Mouse (Mus musculus) limb, embryonic 14.5 days (tissue): ENCODE results near the gene Fam160a1. TPM values are rescaled to one million over a fixed set of nuclear protein-coding genes. Genes with fewer than 3 reads are reported as not detected.

Source experiments
- ATAC-seq: fragments of 200-750 bp; cut with Nextera tagmentation; 2 replicates; pipeline ENCODE4 v1.8.0; 2017; ENCODE audit warnings: low read depth, moderate number of reproducible peaks, moderate TSS enrichment; ENCODE audit not compliant: low FRiP score
- DNase-seq: peaks from one replicate; pipeline ENCODE4 v3.0.0-alpha.2; 2015; ENCODE audit warnings: low spot score
- H3K27ac ChIP-seq: fragments of 300-500 bp; sonication (generic); replicated peaks from 2 replicates; pipeline ENCODE4 v1.5.1; 2014; ENCODE audit warnings: low read depth, mild to moderate bottlenecking, low read length, moderate library complexity, mixed read lengths
- H3K27me3 ChIP-seq: fragments of 300-500 bp; sonication (generic); 2 replicates; pipeline ENCODE4 v1.6.1; 2014; ENCODE audit warnings: low read length, mixed read lengths; ENCODE audit not compliant: control insufficient read depth, insufficient read depth
- H3K36me3 ChIP-seq: fragments of 300-500 bp; sonication (generic); 2 replicates; pipeline ENCODE4 v1.6.1; 2014; ENCODE audit warnings: mild to moderate bottlenecking, low read length, moderate library complexity, mixed read lengths; ENCODE audit not compliant: control insufficient read depth, insufficient read depth
- H3K4me1 ChIP-seq: fragments of 300-500 bp; sonication (generic); 2 replicates; pipeline ENCODE4 v1.6.1; 2014; ENCODE audit warnings: antibody characterized with exemption, low read length, mixed read lengths; ENCODE audit not compliant: control insufficient read depth, insufficient read depth
- H3K4me2 ChIP-seq: fragments of 300-500 bp; sonication (generic); replicated peaks from 2 replicates; pipeline ENCODE4 v1.6.1; 2014; ENCODE audit warnings: low read depth, mild to moderate bottlenecking, low read length, moderate library complexity; ENCODE audit not compliant: severe bottlenecking
- H3K4me3 ChIP-seq: fragments of 300-500 bp; sonication (generic); replicated peaks from 2 replicates; pipeline ENCODE4 v1.5.1; 2014; ENCODE audit warnings: low read length
- H3K9ac ChIP-seq: fragments of 300-500 bp; sonication (generic); 2 replicates; pipeline ENCODE4 v1.6.1; 2014; ENCODE audit warnings: mild to moderate bottlenecking, low read depth, low read length, moderate library complexity; ENCODE audit not compliant: severe bottlenecking
- H3K9me3 ChIP-seq: fragments of 300-500 bp; sonication (generic); 2 replicates; pipeline ENCODE4 v1.6.1; 2016; ENCODE audit warnings: low read length; ENCODE audit not compliant: control insufficient read depth
- POLR2A ChIP-seq: fragments of 200-500 bp; IDR thresholded peaks from 2 replicates; pipeline ENCODE4 v1.8.0; 2012; ENCODE audit warnings: inconsistent platforms, mild to moderate bottlenecking, moderate library complexity, borderline replicate concordance; ENCODE audit not compliant: insufficient read depth, insufficient read length; ENCODE audit errors: extremely low read depth
- WGBS: fragments of 180-500 bp; shearing (Covaris S2); extraction: QIAGEN DNeasy Blood & Tissue Kit; methylation state at CpG from one replicate; pipeline ENCODE4 v1.1.7; 2014; 5-methylcytosine and 5-hydroxymethylcytosine counted together
- polyA plus RNA-seq, 2 experiments: library from polyadenylated mRNA; depleted of rRNA in 1 of 2; stranded (reverse) in 1 of 2; unstranded in 1 of 2; fragments of >200 nt; fragmentation: Nextera tagmentation in 1 of 2; extraction: Ambion mirVana in 1 of 2; gene quantifications; 2 replicates each; pipeline versions ENCODE4 v1.2.1 to v1.2.3; 2012 to 2014

Gene Fam160a1
- polyA plus RNA-seq, 2 experiments = 4.3 to 6.2 TPM

DNA sequence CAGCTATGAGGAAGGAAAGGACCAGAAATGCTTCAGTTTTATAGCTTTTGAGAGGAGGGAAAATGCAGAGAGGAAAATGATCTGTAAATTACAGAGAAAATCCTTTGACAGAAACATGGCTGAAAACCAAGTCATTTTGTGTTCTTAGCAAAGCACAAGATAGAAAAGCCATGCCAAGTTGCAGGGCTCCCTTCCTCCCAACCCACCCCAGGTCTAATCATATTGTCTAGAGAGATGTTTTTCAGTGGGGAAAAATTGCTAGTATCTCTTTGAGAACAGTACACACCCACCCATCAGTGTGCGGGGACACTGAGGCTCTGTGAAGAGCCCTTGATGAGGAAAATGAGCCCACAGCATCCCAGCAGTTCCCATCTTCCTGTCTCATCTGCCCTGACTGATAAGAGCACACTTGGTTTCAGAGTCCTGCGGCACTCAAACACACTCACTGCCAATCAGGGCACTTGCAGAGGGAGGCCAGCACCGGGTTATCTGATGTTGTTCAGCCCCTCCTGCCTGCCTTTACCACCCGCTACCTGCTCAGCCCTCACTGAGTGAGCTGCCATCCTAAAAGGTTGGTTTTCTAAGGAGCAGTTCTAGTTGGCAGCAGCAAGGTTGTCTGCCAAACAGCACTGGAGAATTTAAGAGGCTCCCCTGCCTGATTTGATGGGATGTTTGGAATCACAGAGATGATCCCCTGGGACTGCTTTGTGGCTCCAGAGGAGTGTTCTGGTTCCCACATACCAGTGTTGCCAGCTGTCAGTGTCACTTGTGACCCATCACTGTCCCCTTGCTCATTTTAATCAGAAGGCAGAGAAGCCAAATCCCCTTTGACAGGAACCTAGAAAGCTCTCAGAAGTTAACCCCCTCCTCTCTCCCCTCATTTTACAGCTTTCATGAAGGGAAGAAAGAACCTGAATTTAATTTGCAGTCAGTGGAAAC is 164.1 kb downstream of the Fam160a1 start:
- 87% methylated on average over 4 of the region's 4 CpGs for WGBS
- no peak overlapping the region for H3K27ac ChIP-seq

DNA sequence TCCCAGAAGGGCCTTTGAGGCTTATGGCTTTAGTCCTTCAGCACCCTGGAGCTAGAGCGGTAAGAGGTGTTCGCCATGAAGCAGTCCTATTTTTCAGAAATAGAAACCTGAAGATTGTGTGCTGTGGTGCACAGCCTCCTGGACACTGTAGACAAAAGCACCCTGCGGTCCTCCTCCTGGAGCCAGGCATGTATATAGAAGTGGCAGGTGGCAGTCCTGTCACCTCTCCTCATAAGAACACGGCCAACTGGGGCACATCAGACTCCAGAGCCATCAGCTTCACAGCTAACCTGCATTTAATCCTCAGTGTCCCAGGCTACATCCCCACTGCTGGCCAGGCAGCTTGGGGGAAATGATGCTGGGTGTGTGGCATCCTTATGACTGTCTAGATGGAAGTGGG is 167.9 kb downstream of the Fam160a1 start:
- Histone ChIP-seq H3K4me1 (no peaks in the 10 kb centered on the region), H3K4me3 (no peak overlapping the region), H3K9me3 (no peaks in the 10 kb centered on the region), H3K4me2 (no peak overlapping the region), H3K27ac (no peak overlapping the region), H3K9ac (no peak overlapping the region), H3K27me3 (no peaks in the 10 kb centered on the region), H3K36me3 (no peaks in the 10 kb centered on the region)
- WGBS = 90% methylated on average over 4 of the region's 4 CpGs
- no peak for ATAC-seq
- no peak for TF ChIP-seq POLR2A
- no peak for DNase-seq

More for the DNA sequence above, 164.1 kb downstream of the Fam160a1 start:
- no peak overlapping the region for H3K4me3 ChIP-seq
- TF ChIP-seq POLR2A = no peak
- no peak overlapping the region for H3K9ac ChIP-seq
- no peaks in the 10 kb centered on the region for H3K4me1 ChIP-seq
- H3K36me3 ChIP-seq = no peaks in the 10 kb centered on the region
- no peaks in the 10 kb centered on the region for H3K9me3 ChIP-seq
- ATAC-seq (no peak), DNase-seq (no peak)
- no peaks in the 10 kb centered on the region for H3K27me3 ChIP-seq
- no peak overlapping the region for H3K4me2 ChIP-seq

DNA sequence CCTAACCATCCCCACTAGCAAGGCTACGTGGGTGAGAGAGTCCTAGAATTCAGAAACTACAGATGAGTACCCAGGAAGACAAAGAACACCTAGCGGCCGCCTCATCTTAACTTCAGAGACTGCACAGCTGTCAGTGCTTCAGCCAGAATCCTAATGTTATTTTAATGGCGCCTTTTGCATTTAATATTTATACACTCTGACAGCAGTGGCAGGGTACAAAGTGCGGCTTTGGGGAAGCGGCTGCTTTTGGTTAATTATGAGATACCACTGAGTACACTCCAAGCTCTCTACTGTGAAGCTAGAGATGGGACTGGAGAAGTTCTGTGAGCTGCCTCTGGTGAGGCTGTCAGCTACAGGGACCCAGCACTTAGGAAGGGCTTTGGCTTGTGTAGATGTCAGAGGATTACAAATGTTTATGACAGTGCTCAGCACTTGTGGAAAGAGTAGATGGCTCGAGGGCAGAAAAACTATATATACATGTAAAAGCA is 171.5 kb downstream of the Fam160a1 start:
- Histone ChIP-seq H3K27ac (no peak overlapping the region), H3K36me3 (no peaks in the 10 kb centered on the region), H3K9me3 (no peaks in the 10 kb centered on the region), H3K27me3 (no peaks in the 10 kb centered on the region), H3K4me3 (no peak overlapping the region), H3K4me2 (no peak overlapping the region), H3K9ac (no peak overlapping the region), H3K4me1 (no peaks in the 10 kb centered on the region)
- DNase-seq = no peak
- 90% methylated on average over 7 of the region's 7 CpGs for WGBS
- ATAC-seq = no peak
- no peak for TF ChIP-seq POLR2A

DNA sequence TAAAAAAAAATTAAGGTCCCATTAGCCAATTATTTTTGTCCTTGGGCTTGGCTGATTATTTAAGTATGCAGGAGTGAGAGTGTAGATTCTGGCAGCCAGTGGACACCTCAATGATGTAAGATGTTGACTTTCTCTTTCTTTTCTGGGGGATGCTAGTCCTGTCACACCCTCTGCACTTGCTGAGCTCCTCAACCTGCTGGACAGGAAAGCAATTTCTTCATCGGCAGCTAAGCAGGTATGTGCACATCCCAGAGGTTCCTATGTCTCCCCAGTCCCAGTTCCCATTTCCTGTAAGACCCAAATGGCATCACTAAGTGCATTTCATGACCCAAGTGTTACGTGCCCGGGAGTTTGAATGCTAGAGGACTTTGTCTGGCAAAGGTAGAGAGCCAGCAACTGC is 172.3 kb downstream of the Fam160a1 start:
- Histone ChIP-seq H3K9ac (no peak overlapping the region), H3K4me3 (no peak overlapping the region), H3K4me2 (no peak overlapping the region), H3K27ac (no peak overlapping the region), H3K36me3 (no peaks in the 10 kb centered on the region), H3K9me3 (no peaks in the 10 kb centered on the region), H3K4me1 (no peaks in the 10 kb centered on the region), H3K27me3 (no peaks in the 10 kb centered on the region)
- TF ChIP-seq POLR2A = no peak
- ATAC-seq (no peak), DNase-seq (no peak)
- WGBS = 78% methylated on average over 3 of the region's 3 CpGs

DNA sequence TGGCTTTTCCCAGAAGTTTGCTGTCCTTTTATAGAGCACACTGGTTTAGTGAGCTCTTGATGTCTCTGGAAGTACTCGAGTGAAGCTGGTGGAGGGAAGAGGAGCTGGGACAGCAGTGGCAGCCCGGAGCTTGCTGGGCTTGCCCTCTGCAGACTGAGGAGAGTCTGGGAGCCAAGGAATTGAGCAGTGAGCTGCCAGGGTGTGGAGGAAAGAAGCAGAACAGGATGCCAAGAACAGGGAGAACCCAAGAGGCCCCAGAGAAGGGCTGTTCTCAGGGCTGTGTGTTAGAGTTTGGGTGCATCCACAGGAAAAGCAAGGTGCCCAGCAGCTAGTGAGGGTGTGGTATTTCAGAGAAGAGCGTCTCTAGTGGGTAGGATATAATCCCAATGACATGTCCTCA is 175.3 kb downstream of the Fam160a1 start:
- Histone ChIP-seq H3K27ac (no peak overlapping the region), H3K4me1 (no peaks in the 10 kb centered on the region), H3K4me3 (no peak overlapping the region), H3K4me2 (no peak overlapping the region), H3K9me3 (no peaks in the 10 kb centered on the region), H3K27me3 (no peaks in the 10 kb centered on the region), H3K9ac (no peak overlapping the region), H3K36me3 (no peaks in the 10 kb centered on the region)
- DNase-seq (no peak), ATAC-seq (no peak)
- no peak for TF ChIP-seq POLR2A
- WGBS = 77% methylated on average over 3 of the region's 3 CpGs
